Mouse (Mus musculus) G1E (cell line): ENCODE results near the gene Spata16.

Source experiments
- CTCF ChIP-seq: IDR thresholded peaks from 2 replicates; pipeline ENCODE4 v1.5.1; 2012; ENCODE audit warnings: low read depth, low read length, inconsistent platforms, mixed read lengths
- GATA1 ChIP-seq: IDR thresholded peaks from 2 replicates; pipeline ENCODE4 v1.6.1; 2012; ENCODE audit warnings: borderline replicate concordance, low read length, inconsistent platforms, mixed read lengths
- GATA2 ChIP-seq: IDR thresholded peaks from 2 replicates; pipeline ENCODE4 v1.6.1; 2012; ENCODE audit warnings: low read depth, low read length, inconsistent platforms, borderline replicate concordance

- TF ChIP-seq GATA1 (no peak), CTCF (no peak), GATA2 (no peak)
Measured at GRCm38 (mm10) chr3:26850691-26851563, 213.5 kb downstream of the Spata16 start.
